Mouse (Mus musculus) forebrain, embryonic 12.5 days (tissue): ENCODE results near the gene Nlrp4f. TPM values are rescaled to one million over a fixed set of nuclear protein-coding genes. Genes with fewer than 3 reads are reported as not detected.

Source experiments
- ATAC-seq: fragments of 200-750 bp; cut with Nextera tagmentation; 2 replicates; pipeline ENCODE4 v1.8.0; 2017; ENCODE audit warnings: moderate TSS enrichment; ENCODE audit not compliant: low FRiP score
- H3K27ac ChIP-seq: fragments of 300-500 bp; sonication (generic); 2 replicates; pipeline ENCODE4 v1.5.1; 2016; ENCODE audit warnings: mild to moderate bottlenecking
- H3K27me3 ChIP-seq: fragments of 300-500 bp; sonication (generic); 2 replicates; pipeline ENCODE4 v1.6.1; 2016; ENCODE audit warnings: mild to moderate bottlenecking
- H3K36me3 ChIP-seq: fragments of 300-500 bp; sonication (generic); replicated peaks from 2 replicates; pipeline ENCODE4 v1.6.1; 2016; ENCODE audit warnings: mild to moderate bottlenecking
- H3K4me1 ChIP-seq: fragments of 300-500 bp; sonication (generic); 2 replicates; pipeline ENCODE4 v1.6.1; 2016
- H3K4me2 ChIP-seq: fragments of 300-500 bp; sonication (generic); 2 replicates; pipeline ENCODE4 v1.6.1; 2016; ENCODE audit warnings: mild to moderate bottlenecking, moderate library complexity
- H3K4me3 ChIP-seq: fragments of 300-500 bp; sonication (generic); replicated peaks from 2 replicates; pipeline ENCODE4 v1.5.1; 2016; ENCODE audit warnings: mild to moderate bottlenecking
- H3K9ac ChIP-seq: fragments of 300-500 bp; sonication (generic); 2 replicates; pipeline ENCODE4 v1.6.1; 2016; ENCODE audit warnings: mild to moderate bottlenecking
- H3K9me3 ChIP-seq: fragments of 300-500 bp; sonication (generic); 2 replicates; pipeline ENCODE4 v1.6.1; 2016
- WGBS: fragments of 180-500 bp; shearing (Covaris S2); methylation state at CpG from one replicate; pipeline ENCODE4 v1.1.7; 2016; 5-methylcytosine and 5-hydroxymethylcytosine counted together
- polyA plus RNA-seq: library from polyadenylated mRNA; unstranded; fragments of >200 nt; fragmentation: Nextera tagmentation; extraction: Ambion mirVana; gene quantifications from 2 replicates; pipeline ENCODE4 v1.2.1, GENCODE M21; 2016

Gene Nlrp4f
- polyA plus RNA-seq, 1 experiment from 2014 or later, result not detected

GRCm38 (mm10) chr13:65175734-65176471 is 29.9 kb downstream of the Nlrp4f start:
- H3K9ac ChIP-seq, result no peak overlapping the region
- peak overlapping the region; percentile 34 for H3K4me3 ChIP-seq
- 0 out of 2 replicates have a peak, but pooled peaks cover 5% of the 10 kb centered on the region for H3K4me1 ChIP-seq
- no peaks in the 10 kb centered on the region for H3K27me3 ChIP-seq
- peak; percentile 70; the same call in 1 of the 2 replicates for ATAC-seq
- peak overlapping the region; percentile 55 for H3K4me2 ChIP-seq
- WGBS, result 26% methylated on average over 46 of the region's 46 CpGs
- no peak overlapping the region for H3K27ac ChIP-seq
- peaks cover 3% of the 10 kb centered on the region; the same call in 1 of the 2 replicates for H3K9me3 ChIP-seq
- H3K36me3 ChIP-seq, result no peaks in the 10 kb centered on the region

- H3K4me1 ChIP-seq, result 0 out of 2 replicates have a peak, but pooled peaks cover 5% of the 10 kb centered on the region
- H3K4me2 ChIP-seq, result no peak overlapping the region
- ATAC-seq, result no peak
- no peaks in the 10 kb centered on the region for H3K27me3 ChIP-seq
- H3K36me3 ChIP-seq, result no peaks in the 10 kb centered on the region
- H3K9me3 ChIP-seq, result peaks cover 3% of the 10 kb centered on the region; the same call in 1 of the 2 replicates
- 87% methylated on average over 3 of the region's 3 CpGs for WGBS
- no peak overlapping the region for H3K9ac ChIP-seq
- H3K27ac ChIP-seq, result no peak overlapping the region
- no peak overlapping the region for H3K4me3 ChIP-seq
Observed at GRCm38 (mm10) chr13:65174102-65174501, 31.7 kb downstream of the Nlrp4f start.

- Histone ChIP-seq H3K4me2 (no peak within 1 kb of the TSS), H3K27me3 (no peaks in the 10 kb centered on the region), H3K4me1 (no peaks in the 10 kb centered on the region), H3K27ac (no peak within 1 kb of the TSS), H3K4me3 (no peak within 1 kb of the TSS), H3K36me3 (no peaks in the 10 kb centered on the region), H3K9ac (no peak within 1 kb of the TSS), H3K9me3 (no peaks in the 10 kb centered on the region)
- WGBS, result 71% methylated on average over 1 of the region's 1 CpGs
- no peak for ATAC-seq
Observed at GRCm38 (mm10) chr13:65149940-65150339, 55.8 kb downstream of the Nlrp4f start, which contains the start of gene Olfr466. Gene Olfr466 (plus strand): TSS chr13:65150240.

GRCm38 (mm10) chr13:65137789-65138188 is 68.0 kb downstream of the Nlrp4f start, which contains the start of gene Olfr465-ps1:
Gene Olfr465-ps1 (plus strand): TSS chr13:65138089.
- Histone ChIP-seq H3K36me3 (no peaks in the 10 kb centered on the region), H3K27me3 (no peaks in the 10 kb centered on the region), H3K4me1 (no peaks in the 10 kb centered on the region), H3K4me2 (no peak within 1 kb of the TSS), H3K27ac (no peak within 1 kb of the TSS), H3K4me3 (no peak within 1 kb of the TSS), H3K9me3 (peaks cover 5% of the 10 kb centered on the region; the same call in 1 of the 2 replicates), H3K9ac (no peak within 1 kb of the TSS)
- WGBS, result 88% methylated on average over 4 of the region's 4 CpGs
- ATAC-seq, result no peak

Other genes with a start within 250 kb of the Nlrp4f start
- gene Spata31d1c, start 172.9 kb downstream of the Nlrp4f start, polyA plus RNA-seq, result not detected in 2 replicates
- not detected in 2 replicates for gene Prss47, start 153.2 kb downstream of the Nlrp4f start, polyA plus RNA-seq
- 41.1 and 46.3 TPM in 2 replicates for gene Mfsd14b, start 93.0 kb downstream of the Nlrp4f start, polyA plus RNA-seq
- not detected in 2 replicates for gene Olfr465-ps1, start 67.9 kb downstream of the Nlrp4f start, polyA plus RNA-seq
- not detected in 2 replicates for gene Olfr466, start 55.7 kb downstream of the Nlrp4f start, polyA plus RNA-seq
- not detected in 2 replicates for gene Gm10775, start 53.6 kb upstream of the Nlrp4f start, polyA plus RNA-seq
- gene Zfp369, start 72.8 kb upstream of the Nlrp4f start, polyA plus RNA-seq, result 26.7 and 28.7 TPM in 2 replicates